Mouse (Mus musculus) limb, embryonic 12.5 days (tissue): Measurements from ENCODE around the gene Rfc2. TPM values are rescaled to one million over a fixed set of nuclear protein-coding genes. Genes with fewer than 3 reads are reported as not detected.

Source experiments
- microRNA-seq: library from miRNA; unstranded; fragments of <30 nt; microRNA quantifications from one replicate; pipeline ENCODE4, GENCODE M21; 2017
- polyA plus RNA-seq: library from polyadenylated mRNA; unstranded; fragments of >200 nt; fragmentation: Nextera tagmentation; extraction: Ambion mirVana; gene quantifications from 2 replicates; pipeline ENCODE4 v1.2.1, GENCODE M21; 2016

The Rfc2 gene
- polyA plus RNA-seq, 1 experiment from 2014 or later: 350 TPM

Small RNA genes within 50 kb of the gene (microRNA-seq; reads per million reads assigned to microRNA genes)
- gene Mir7228: not detected

Other genes starting within 250 kb of the Rfc2 start
- gene Gtf2ird1, start 124.7 kb upstream of the Rfc2 start, polyA plus RNA-seq: 149 and 178 TPM in 2 replicates
- 6.3 and 6.6 TPM in 2 replicates for gene Clip2, start 28.9 kb upstream of the Rfc2 start, polyA plus RNA-seq
- 0.12 TPM in 1 of 2 replicates, not detected in the other for gene Syna, start 21.2 kb upstream of the Rfc2 start, polyA plus RNA-seq
- 2.8 and 3.9 TPM in 2 replicates for gene Lat2, start 33.7 kb downstream of the Rfc2 start, polyA plus RNA-seq
- gene Eif4h, start 58.1 kb downstream of the Rfc2 start, polyA plus RNA-seq: 523 and 531 TPM in 2 replicates
- gene Limk1, start 107.2 kb downstream of the Rfc2 start, polyA plus RNA-seq: 10.0 and 10.6 TPM in 2 replicates
- 12.4 and 12.9 TPM in 2 replicates for gene Eln, start 166.0 kb downstream of the Rfc2 start, polyA plus RNA-seq